Mouse (Mus musculus): ENCODE results near the gene Aoc2. TPM values are rescaled to one million over a fixed set of nuclear protein-coding genes. Genes with fewer than 3 reads are reported as not detected.

The Aoc2 gene
- polyA plus RNA-seq, 1 experiment from 2014 or later: 2.0 TPM

DNA sequence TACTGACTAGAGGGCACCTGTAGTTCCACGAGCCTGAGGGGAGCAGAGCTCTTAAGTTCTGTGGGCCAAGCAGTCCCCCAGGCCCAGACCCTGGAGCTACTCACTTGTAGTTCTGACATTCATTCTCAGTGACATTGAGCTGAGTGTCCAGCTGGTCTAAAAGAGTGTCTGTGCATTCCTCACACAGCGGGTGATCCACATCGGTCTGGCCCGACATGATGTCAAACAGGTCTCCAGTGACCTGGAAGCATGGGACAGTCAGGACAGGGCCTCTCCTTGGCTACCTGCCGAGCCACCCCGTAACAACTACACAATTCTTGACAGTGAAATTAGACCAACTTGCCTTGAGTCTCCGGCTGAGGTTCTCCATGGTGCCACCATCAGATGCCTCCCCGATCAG, 29.7 kb upstream of the Aoc2 start:
- H3K36me3 ChIP-seq: peaks cover 86% of the 10 kb centered on the region
- H3K4me3 ChIP-seq: no peak overlapping the region
- 94% methylated on average over 8 of the region's 8 CpGs for whole genome bisulfite sequencing
- no peaks in the 10 kb centered on the region for H3K27me3 ChIP-seq
- H3K9me3 ChIP-seq: no peaks in the 10 kb centered on the region
- H3K4me1 ChIP-seq (replicated peaks): peaks cover 8% of the 10 kb centered on the region
- no peak overlapping the region for H3K9ac ChIP-seq
- no peak overlapping the region for H3K4me2 ChIP-seq
- no peak overlapping the region for H3K27ac ChIP-seq (replicated peaks)
- ATAC-seq (ENCODE audit: low read depth): no peak

- H3K36me3 ChIP-seq: peaks cover 31% of the 10 kb centered on the region
- H3K9me3 ChIP-seq: no peaks in the 10 kb centered on the region
- no peak for ATAC-seq (ENCODE audit: low read depth)
- no peak overlapping the region for H3K27ac ChIP-seq (replicated peaks)
- peak overlapping the region; percentile 100 for H3K4me2 ChIP-seq
- H3K9ac ChIP-seq: peak overlapping the region; percentile 93
- H3K4me3 ChIP-seq: peak overlapping the region; percentile 93
- no peaks in the 10 kb centered on the region; the same call in 1 of the 2 replicates for H3K27me3 ChIP-seq
- H3K4me1 ChIP-seq (replicated peaks): peaks cover 22% of the 10 kb centered on the region
- 70% methylated on average over 7 of the region's 7 CpGs for WGBS
Measured at GRCm38 (mm10) chr11:101300881-101301280, 24.0 kb upstream of the Aoc2 start.

- H3K4me2 ChIP-seq: peak overlapping the region; percentile 100
- peak overlapping the region; percentile 93 for H3K9ac ChIP-seq
- peaks cover 26% of the 10 kb centered on the region for H3K36me3 ChIP-seq
- peak overlapping the region; percentile 93 for H3K4me3 ChIP-seq
- H3K27ac ChIP-seq (replicated peaks): peak overlapping the region; percentile 49
- peak; percentile 38; the same call in 1 of the 2 replicates for ATAC-seq (ENCODE audit: low read depth)
- WGBS: 14% methylated on average over 26 of the region's 26 CpGs
- peaks cover 22% of the 10 kb centered on the region for H3K4me1 ChIP-seq (replicated peaks)
- H3K27me3 ChIP-seq: no peaks in the 10 kb centered on the region; the same call in 1 of the 2 replicates
- H3K9me3 ChIP-seq: no peaks in the 10 kb centered on the region
Measured at GRCm38 (mm10) chr11:101301299-101302003, 23.4 kb upstream of the Aoc2 start.

DNA sequence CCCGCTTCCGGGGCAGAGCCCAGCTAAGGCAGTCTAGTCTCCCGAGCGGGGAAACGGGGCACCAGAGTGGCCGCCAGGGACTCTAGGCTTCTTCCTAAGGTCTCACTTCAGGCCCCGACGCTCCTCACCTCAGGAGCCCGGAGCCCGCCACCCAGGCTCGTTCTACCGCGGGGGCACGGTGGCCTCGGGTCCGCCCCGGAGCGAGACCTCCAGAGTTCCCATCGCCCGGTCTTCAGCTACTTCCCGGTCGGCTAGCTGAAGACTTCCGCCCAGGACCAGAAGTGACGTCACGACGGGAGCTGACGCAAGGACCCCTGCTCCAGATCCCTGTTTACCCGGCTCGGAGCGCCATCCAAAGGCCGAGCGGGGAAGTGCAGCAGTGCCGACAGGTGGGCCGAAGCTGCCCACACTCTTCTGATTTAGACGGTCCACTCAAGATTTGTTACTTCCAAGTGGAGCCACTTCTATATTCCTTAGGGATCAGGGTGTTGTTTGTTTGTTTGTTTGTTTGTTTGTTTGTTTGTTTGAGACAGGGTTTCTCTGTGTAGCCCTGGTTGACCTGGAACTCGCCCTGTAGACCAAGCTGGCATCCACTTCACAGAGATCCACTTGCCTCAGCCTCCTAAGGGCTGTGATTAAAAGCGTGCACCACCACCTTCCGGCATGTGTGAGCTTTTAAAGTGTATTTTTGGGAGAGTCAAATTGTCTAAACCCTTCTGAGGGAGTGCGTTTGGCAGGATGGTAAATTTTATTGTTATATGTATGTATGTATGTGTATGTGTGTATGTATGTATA, 22.7 kb upstream of the Aoc2 start, which contains the start of gene Becn1:
Gene Becn1, minus strand, starts transcription at position 283 of the 795 bp plus-strand sequence.
- Histone ChIP-seq H3K4me3 (peak within 1 kb of the TSS; percentile 93), H3K9ac (peak within 1 kb of the TSS; percentile 93), H3K27ac (replicated peaks) (peak within 1 kb of the TSS; percentile 49), H3K4me2 (peak within 1 kb of the TSS; percentile 100), H3K36me3 (peaks cover 25% of the 10 kb centered on the region), H3K4me1 (replicated peaks) (peaks cover 22% of the 10 kb centered on the region), H3K27me3 (no peaks in the 10 kb centered on the region; the same call in 1 of the 2 replicates), H3K9me3 (no peaks in the 10 kb centered on the region)
- peak; percentile 96 for ATAC-seq (ENCODE audit: low read depth)
- 6% methylated on average over 39 of the region's 39 CpGs for WGBS

DNA sequence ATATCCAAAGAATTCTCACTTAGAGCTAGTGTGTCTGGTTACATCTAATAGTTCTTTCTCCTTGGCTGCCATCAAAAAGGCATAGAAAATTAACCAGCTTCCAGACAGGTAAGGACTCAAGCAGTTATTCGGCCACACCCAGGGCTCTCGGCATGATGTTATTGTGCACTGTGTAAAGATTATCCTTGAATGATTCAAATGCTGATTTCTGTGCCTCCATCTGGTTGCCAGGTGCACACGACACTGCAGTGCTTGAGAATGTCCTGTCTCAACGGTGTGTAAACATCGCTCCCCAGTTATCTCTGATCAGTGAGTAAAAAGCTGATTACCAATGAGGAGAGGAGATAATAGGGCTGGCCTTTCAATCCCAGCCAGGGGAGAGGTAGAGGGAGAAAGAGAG, 17.1 kb upstream of the Aoc2 start:
- Histone ChIP-seq H3K36me3 (no peaks in the 10 kb centered on the region), H3K4me2 (no peak overlapping the region), H3K27me3 (peaks cover 5% of the 10 kb centered on the region; the same call in 1 of the 2 replicates), H3K4me3 (no peak overlapping the region), H3K9ac (no peak overlapping the region), H3K27ac (replicated peaks) (no peak overlapping the region), H3K4me1 (replicated peaks) (no peaks in the 10 kb centered on the region), H3K9me3 (no peaks in the 10 kb centered on the region)
- no peak for ATAC-seq (ENCODE audit: low read depth)
- 49% methylated on average over 5 of the region's 5 CpGs for WGBS

- ATAC-seq (ENCODE audit: low read depth): no peak
- H3K9ac ChIP-seq: no peak overlapping the region
- H3K4me1 ChIP-seq (replicated peaks): 0 out of 2 replicates have a peak, but pooled peaks cover 7% of the 10 kb centered on the region
- no peaks in the 10 kb centered on the region for H3K9me3 ChIP-seq
- no peak overlapping the region for H3K27ac ChIP-seq (replicated peaks)
- H3K36me3 ChIP-seq: no peaks in the 10 kb centered on the region
- WGBS: 86% methylated on average over 3 of the region's 3 CpGs
- H3K4me2 ChIP-seq: no peak overlapping the region
- no peak overlapping the region for H3K4me3 ChIP-seq
- H3K27me3 ChIP-seq: 0 out of 2 replicates have a peak, but pooled peaks cover 5% of the 10 kb centered on the region
Measured at GRCm38 (mm10) chr11:101311083-101311482, 13.8 kb upstream of the Aoc2 start.

GRCm38 (mm10) chr11:101312150-101312549, 12.7 kb upstream of the Aoc2 start:
- 76% methylated on average over 3 of the region's 3 CpGs for WGBS
- H3K9me3 ChIP-seq: no peaks in the 10 kb centered on the region
- 0 out of 2 replicates have a peak, but pooled peaks cover 5% of the 10 kb centered on the region for H3K27me3 ChIP-seq
- H3K4me1 ChIP-seq (replicated peaks): peaks cover 13% of the 10 kb centered on the region
- H3K27ac ChIP-seq (replicated peaks): no peak overlapping the region
- H3K4me2 ChIP-seq: no peak overlapping the region
- no peak overlapping the region for H3K9ac ChIP-seq
- no peak overlapping the region for H3K4me3 ChIP-seq
- ATAC-seq (ENCODE audit: low read depth): no peak
- no peaks in the 10 kb centered on the region for H3K36me3 ChIP-seq

DNA sequence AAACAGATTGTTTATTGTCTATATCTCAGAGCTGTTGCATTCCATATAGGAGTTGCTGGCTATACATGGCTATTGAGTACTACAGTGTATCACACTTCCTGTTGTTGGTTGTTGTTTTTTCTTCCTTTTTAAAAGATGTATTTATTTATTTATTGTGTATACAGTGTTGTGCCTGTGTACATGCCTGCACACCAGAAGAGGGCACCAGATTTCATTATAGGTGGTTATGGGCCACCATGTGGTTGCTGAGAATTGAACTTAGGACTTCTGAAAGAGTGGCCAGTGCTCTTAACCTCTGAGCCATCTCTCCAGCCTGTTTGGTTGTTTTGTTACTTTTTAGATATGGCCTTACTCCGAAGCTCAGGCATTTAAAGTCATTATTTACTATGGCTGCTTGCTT, 10.3 kb upstream of the Aoc2 start:
- H3K27ac ChIP-seq (replicated peaks): no peak overlapping the region
- no peaks in the 10 kb centered on the region for H3K9me3 ChIP-seq
- ATAC-seq (ENCODE audit: low read depth): no peak
- H3K4me1 ChIP-seq (replicated peaks): peaks cover 24% of the 10 kb centered on the region
- 94% methylated on average over 1 of the region's 1 CpGs for WGBS
- H3K27me3 ChIP-seq: no peaks in the 10 kb centered on the region
- H3K4me3 ChIP-seq: no peak overlapping the region
- H3K4me2 ChIP-seq: no peak overlapping the region
- H3K36me3 ChIP-seq: peaks cover 21% of the 10 kb centered on the region
- no peak overlapping the region for H3K9ac ChIP-seq

DNA sequence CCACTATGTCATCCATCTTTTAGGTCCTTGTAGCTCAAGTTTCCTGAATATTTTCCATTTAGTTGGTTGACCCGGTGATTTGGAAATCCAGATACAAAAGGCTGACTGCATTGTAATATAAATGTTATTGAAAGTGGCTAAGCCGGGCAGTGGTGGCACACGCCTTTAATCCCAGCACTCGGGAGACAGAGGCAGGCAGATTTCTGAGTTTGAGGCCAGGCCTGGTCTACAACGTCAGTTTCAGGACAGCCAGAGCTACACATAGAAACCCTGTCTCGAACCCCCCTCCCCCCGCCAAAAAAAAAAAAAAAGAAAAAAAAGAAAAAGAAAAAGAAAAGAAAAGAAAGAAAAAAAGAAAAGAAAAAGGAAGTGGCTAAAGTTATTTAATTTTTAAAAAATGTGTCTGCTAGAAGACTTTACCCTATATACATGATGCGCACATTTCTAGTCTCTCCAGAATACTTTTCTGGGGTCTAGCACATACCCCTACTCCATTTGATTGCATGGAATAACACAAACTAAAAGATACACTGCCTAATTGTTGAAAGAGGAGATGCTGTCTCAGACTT, 9.7 kb upstream of the Aoc2 start:
- peak overlapping the region; percentile 98 for H3K4me2 ChIP-seq
- no peak for ATAC-seq (ENCODE audit: low read depth)
- peaks cover 27% of the 10 kb centered on the region for H3K36me3 ChIP-seq
- no peaks in the 10 kb centered on the region for H3K9me3 ChIP-seq
- WGBS: 85% methylated on average over 8 of the region's 8 CpGs
- H3K4me3 ChIP-seq: peak overlapping the region; percentile 99
- peaks cover 24% of the 10 kb centered on the region for H3K4me1 ChIP-seq (replicated peaks)
- no peaks in the 10 kb centered on the region for H3K27me3 ChIP-seq
- peak overlapping the region; percentile 98 for H3K9ac ChIP-seq
- H3K27ac ChIP-seq (replicated peaks): peak overlapping the region; percentile 71; the same call in 1 of the 2 replicates

GRCm38 (mm10) chr11:101315665-101316500, 9.0 kb upstream of the Aoc2 start, which contains the start of gene Psme3:
Psme3 (plus strand) TSS chr11:101316213.
- peaks cover 34% of the 10 kb centered on the region for H3K36me3 ChIP-seq
- H3K4me3 ChIP-seq: peak within 1 kb of the TSS; percentile 99
- H3K4me2 ChIP-seq: peak within 1 kb of the TSS; percentile 98
- peaks cover 24% of the 10 kb centered on the region for H3K4me1 ChIP-seq (replicated peaks)
- H3K27ac ChIP-seq (replicated peaks): peak within 1 kb of the TSS; percentile 71
- peak within 1 kb of the TSS; percentile 98 for H3K9ac ChIP-seq
- no peaks in the 10 kb centered on the region for H3K9me3 ChIP-seq
- peak; percentile 93 for ATAC-seq (ENCODE audit: low read depth)
- no peaks in the 10 kb centered on the region for H3K27me3 ChIP-seq
- WGBS: under 1% methylated on average over 62 of the region's 62 CpGs

DNA sequence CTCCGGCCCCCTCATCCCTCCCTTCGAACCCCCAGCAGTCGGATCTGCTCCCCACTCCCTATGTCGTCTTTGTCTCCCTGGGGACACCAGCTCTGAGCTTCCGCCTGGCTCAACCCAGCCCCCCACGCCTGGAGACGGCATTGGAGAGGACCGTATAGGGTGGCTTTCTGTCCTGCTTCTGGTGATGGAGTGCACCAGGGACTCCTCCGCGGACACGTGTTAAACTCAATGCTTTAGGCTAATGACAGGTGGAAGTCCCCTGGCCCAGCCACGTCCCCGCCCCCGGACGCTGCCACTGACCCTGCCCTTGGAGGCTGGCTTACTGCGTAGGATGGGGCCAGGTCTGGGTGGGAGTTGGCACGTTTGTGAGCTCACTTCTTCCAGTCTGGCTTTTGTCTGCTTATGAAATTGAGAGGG, 8.4 kb upstream of the Aoc2 start:
- Histone ChIP-seq H3K9me3 (no peaks in the 10 kb centered on the region), H3K27me3 (no peaks in the 10 kb centered on the region), H3K4me3 (peak overlapping the region; percentile 99), H3K36me3 (peaks cover 41% of the 10 kb centered on the region), H3K9ac (peak overlapping the region; percentile 98), H3K4me2 (peak overlapping the region; percentile 98), H3K4me1 (replicated peaks) (peaks cover 24% of the 10 kb centered on the region), H3K27ac (replicated peaks) (peak overlapping the region; percentile 71)
- WGBS: 0% methylated on average over 17 of the region's 17 CpGs
- ATAC-seq (ENCODE audit: low read depth): peak; percentile 67

Data from neural tube, embryonic 13.5 days (tissue).